Mouse (Mus musculus) liver, adult 2 months (tissue): ENCODE results near the gene Slc27a2.

Experiments used
- CTCF ChIP-seq: fragments of 200-500 bp; IDR thresholded peaks from 2 replicates; pipeline ENCODE4 v1.5.1; 2011; ENCODE audit warnings: low read depth, low read length, control low read depth
- POLR2A ChIP-seq: fragments of 200-500 bp; IDR thresholded peaks from 2 replicates; pipeline ENCODE4 v1.6.1; 2011; ENCODE audit warnings: low read length, control low read depth; ENCODE audit not compliant: insufficient read depth; ENCODE audit errors: extremely low read depth

DNA sequence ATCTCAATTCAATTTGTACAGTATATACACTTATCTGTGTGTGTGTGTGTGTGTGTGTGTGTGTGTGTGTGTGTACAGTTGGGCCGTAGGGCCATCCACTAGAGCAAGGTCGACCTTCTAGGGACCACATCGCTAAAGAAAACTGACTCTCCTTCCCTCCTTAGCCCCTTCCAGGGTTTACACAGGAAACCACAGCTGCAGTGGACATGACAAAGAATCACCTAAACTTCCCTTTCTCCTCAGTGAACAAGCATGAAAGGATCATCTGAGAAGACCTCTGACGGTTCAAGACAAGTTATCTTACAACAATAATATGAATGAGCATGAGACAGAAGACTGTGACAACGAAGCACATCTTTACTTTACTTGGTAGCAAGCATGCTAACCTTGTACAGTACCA lies 311 bp upstream of the Slc27a2 start:
- no peak for TF ChIP-seq CTCF
- no peak for TF ChIP-seq POLR2A
